Mouse (Mus musculus): Measurements from ENCODE around the gene Olfr1441. TPM values are rescaled to one million over a fixed set of nuclear protein-coding genes. Genes with fewer than 3 reads are reported as not detected.

Gene Olfr1441
- polyA plus RNA-seq (2015; fragmentation: Nextera tagmentation; extraction: Ambion mirVana) = not detected in 2 replicates

GRCm38 (mm10) chr19:12417361-12417760, at the start of gene Olfr1441:
TSS of gene Olfr1441 (plus strand) at chr19:12417433.

GRCm38 (mm10) chr19:12386979-12387378, 30.3 kb upstream of the Olfr1441 start, which contains the start of gene Olfr1440:
TSS of gene Olfr1440 (plus strand) at chr19:12387279.

GRCm38 (mm10) chr19:12427605-12428004, 10.4 kb downstream of the Olfr1441 start, which contains the start of gene Pfpl:
TSS of gene Pfpl (plus strand) at chr19:12427905.

GRCm38 (mm10) chr19:12460282-12461249, 43.3 kb downstream of the Olfr1441 start, which contains the start of gene Mpeg1:
TSS of gene Mpeg1 (plus strand) at chr19:12460779.

Other genes with a start within 250 kb of the Olfr1441 start
- not detected in 2 replicates for gene Olfr1555-ps1, start 247.3 kb upstream of the Olfr1441 start, polyA plus RNA-seq (2015; fragmentation: Nextera tagmentation; extraction: Ambion mirVana)
- gene Olfr1431, start 216.8 kb upstream of the Olfr1441 start, polyA plus RNA-seq (2015; fragmentation: Nextera tagmentation; extraction: Ambion mirVana) = not detected in 2 replicates
- gene Olfr1432, start 184.8 kb upstream of the Olfr1441 start, polyA plus RNA-seq (2015; fragmentation: Nextera tagmentation; extraction: Ambion mirVana) = not detected in 2 replicates
- not detected in 2 replicates for gene Olfr262, start 175.8 kb upstream of the Olfr1441 start, polyA plus RNA-seq (2015; fragmentation: Nextera tagmentation; extraction: Ambion mirVana)
- gene Olfr235, start 156.4 kb upstream of the Olfr1441 start, polyA plus RNA-seq (2015; fragmentation: Nextera tagmentation; extraction: Ambion mirVana) = not detected in 2 replicates
- not detected in 2 replicates for gene Olfr1434, start 137.6 kb upstream of the Olfr1441 start, polyA plus RNA-seq (2015; fragmentation: Nextera tagmentation; extraction: Ambion mirVana)
- not detected in 2 replicates for gene Olfr1436, start 118.3 kb upstream of the Olfr1441 start, polyA plus RNA-seq (2015; fragmentation: Nextera tagmentation; extraction: Ambion mirVana)
- not detected in 2 replicates for gene Olfr1437, start 92.3 kb upstream of the Olfr1441 start, polyA plus RNA-seq (2015; fragmentation: Nextera tagmentation; extraction: Ambion mirVana)
- not detected in 2 replicates for gene Olfr1438-ps1, start 81.5 kb upstream of the Olfr1441 start, polyA plus RNA-seq (2015; fragmentation: Nextera tagmentation; extraction: Ambion mirVana)
- gene Olfr1440, start 30.2 kb upstream of the Olfr1441 start, polyA plus RNA-seq (2015; fragmentation: Nextera tagmentation; extraction: Ambion mirVana) = not detected in 2 replicates
- gene Pfpl, start 10.5 kb downstream of the Olfr1441 start, polyA plus RNA-seq (2015; fragmentation: Nextera tagmentation; extraction: Ambion mirVana) = not detected in 2 replicates
- 2.1 and 2.6 TPM in 2 replicates for gene Mpeg1, start 43.3 kb downstream of the Olfr1441 start, polyA plus RNA-seq (2015; fragmentation: Nextera tagmentation; extraction: Ambion mirVana)
- 6.3 and 10.4 TPM in 2 replicates for gene Dtx4, start 84.0 kb downstream of the Olfr1441 start, polyA plus RNA-seq (2015; fragmentation: Nextera tagmentation; extraction: Ambion mirVana)
- gene Fam111a, start 128.3 kb downstream of the Olfr1441 start, polyA plus RNA-seq (2015; fragmentation: Nextera tagmentation; extraction: Ambion mirVana) = 9.0 and 9.4 TPM in 2 replicates
- gene Gm4952, start 182.5 kb downstream of the Olfr1441 start, polyA plus RNA-seq (2015; fragmentation: Nextera tagmentation; extraction: Ambion mirVana) = 5.5 and 10.4 TPM in 2 replicates
- gene Glyat, start 215.9 kb downstream of the Olfr1441 start, polyA plus RNA-seq (2015; fragmentation: Nextera tagmentation; extraction: Ambion mirVana) = 0.15 and 0.47 TPM in 2 replicates

Data from adrenal gland, postnatal 0 days (tissue).